Mouse (Mus musculus): ENCODE measurements around the gene Tle2. TPM values are rescaled to one million over a fixed set of nuclear protein-coding genes. Genes with fewer than 3 reads are reported as not detected.

Gene Tle2
- polyA plus RNA-seq, 1 experiment from 2014 or later, result 27.5 TPM

- H3K4me3 ChIP-seq (ENCODE audit: low read depth, low read length), result peak overlapping the region; percentile 56
- H3K27me3 ChIP-seq (ENCODE audit: insufficient read depth, low read length), result no peaks in the 10 kb centered on the region
- no peaks in the 10 kb centered on the region for H3K36me3 ChIP-seq (ENCODE audit: insufficient read depth)
- DNase-seq (peak; percentile 97), ATAC-seq (ENCODE audit: insufficient read depth) (peak; percentile 17)
- WGBS, result 19% methylated on average over 29 of the region's 29 CpGs
- peak overlapping the region; percentile 89 for H3K4me2 ChIP-seq
- H3K4me1 ChIP-seq (ENCODE audit: insufficient read depth), result peaks cover 5% of the 10 kb centered on the region
- H3K27ac ChIP-seq (ENCODE audit: low read depth), result peak overlapping the region; percentile 90
- peak; percentile 95 for TF ChIP-seq CTCF (IDR thresholded peaks at IDR 0.05; ENCODE audit: low read depth)
- peak overlapping the region; percentile 49 for H3K9ac ChIP-seq
- H3K9me3 ChIP-seq (ENCODE audit: low read depth, low read length), result no peaks in the 10 kb centered on the region
Measured at GRCm38 (mm10) chr10:81604968-81605665, 30.8 kb downstream of the Tle2 start.

- DNase-seq, result no peak
Measured at GRCm38 (mm10) chr10:81605666-81605973, 31.3 kb downstream of the Tle2 start.

GRCm38 (mm10) chr10:81605974-81606751 is 31.8 kb downstream of the Tle2 start, which contains the start of gene BC025920:
Gene BC025920 (plus strand): TSS chr10:81606270.
- H3K9me3 ChIP-seq (ENCODE audit: low read depth, low read length), result no peaks in the 10 kb centered on the region

More at GRCm38 (mm10) chr10:81605666-81605973, 31.3 kb downstream of the Tle2 start:
- Histone ChIP-seq H3K27ac (ENCODE audit: low read depth) (peak overlapping the region; percentile 90), H3K9me3 (ENCODE audit: low read depth, low read length) (no peaks in the 10 kb centered on the region), H3K9ac (peak overlapping the region; percentile 49), H3K27me3 (ENCODE audit: insufficient read depth, low read length) (no peaks in the 10 kb centered on the region), H3K4me2 (peak overlapping the region; percentile 89), H3K4me1 (ENCODE audit: insufficient read depth) (peaks cover 5% of the 10 kb centered on the region), H3K4me3 (ENCODE audit: low read depth, low read length) (peak overlapping the region; percentile 56), H3K36me3 (ENCODE audit: insufficient read depth) (no peaks in the 10 kb centered on the region)
- no peak for TF ChIP-seq CTCF (IDR thresholded peaks at IDR 0.05; ENCODE audit: low read depth)
- WGBS, result 2% methylated on average over 14 of the region's 14 CpGs
- ATAC-seq (ENCODE audit: insufficient read depth), result peak; percentile 5; the same call in 1 of the 2 replicates

GRCm38 (mm10) chr10:81608308-81608707 is 33.9 kb downstream of the Tle2 start:
- Histone ChIP-seq H3K27me3 (ENCODE audit: insufficient read depth, low read length) (no peaks in the 10 kb centered on the region), H3K9me3 (ENCODE audit: low read depth, low read length) (no peaks in the 10 kb centered on the region), H3K27ac (ENCODE audit: low read depth) (no peak overlapping the region), H3K36me3 (ENCODE audit: insufficient read depth) (no peaks in the 10 kb centered on the region), H3K4me3 (ENCODE audit: low read depth, low read length) (no peak overlapping the region), H3K4me2 (no peak overlapping the region), H3K4me1 (ENCODE audit: insufficient read depth) (no peaks in the 10 kb centered on the region; the same call in 1 of the 2 replicates), H3K9ac (no peak overlapping the region)
- TF ChIP-seq CTCF (IDR thresholded peaks at IDR 0.05; ENCODE audit: low read depth), result peak; percentile 38
- no peak for ATAC-seq (ENCODE audit: insufficient read depth)
- 83% methylated on average over 1 of the region's 1 CpGs for WGBS
- DNase-seq, result no peak

More at GRCm38 (mm10) chr10:81605974-81606751, 31.8 kb downstream of the Tle2 start, which contains the start of gene BC025920:
- peak within 1 kb of the TSS; percentile 56 for H3K4me3 ChIP-seq (ENCODE audit: low read depth, low read length)
- peak; percentile 98 for DNase-seq
- ATAC-seq (ENCODE audit: insufficient read depth), result peak; percentile 87
- WGBS, result 1% methylated on average over 39 of the region's 39 CpGs
- peak; percentile 20; the same call in 1 of the 2 replicates for TF ChIP-seq CTCF (IDR thresholded peaks at IDR 0.05; ENCODE audit: low read depth)
- H3K4me2 ChIP-seq, result peak within 1 kb of the TSS; percentile 89
- H3K9ac ChIP-seq, result peak within 1 kb of the TSS; percentile 64
- no peaks in the 10 kb centered on the region for H3K27me3 ChIP-seq (ENCODE audit: insufficient read depth, low read length)
- peaks cover 5% of the 10 kb centered on the region for H3K4me1 ChIP-seq (ENCODE audit: insufficient read depth)
- no peaks in the 10 kb centered on the region for H3K36me3 ChIP-seq (ENCODE audit: insufficient read depth)
- peak within 1 kb of the TSS; percentile 90 for H3K27ac ChIP-seq (ENCODE audit: low read depth)

- no peak overlapping the region for H3K4me2 ChIP-seq
- no peak overlapping the region for H3K4me3 ChIP-seq (ENCODE audit: low read depth, low read length)
- ATAC-seq (ENCODE audit: insufficient read depth), result no peak
- H3K9me3 ChIP-seq (ENCODE audit: low read depth, low read length), result no peaks in the 10 kb centered on the region
- 62% methylated on average over 3 of the region's 3 CpGs for WGBS
- H3K27ac ChIP-seq (ENCODE audit: low read depth), result no peak overlapping the region
- DNase-seq, result no peak
- H3K36me3 ChIP-seq (ENCODE audit: insufficient read depth), result no peaks in the 10 kb centered on the region
- no peaks in the 10 kb centered on the region for H3K27me3 ChIP-seq (ENCODE audit: insufficient read depth, low read length)
- no peaks in the 10 kb centered on the region for H3K4me1 ChIP-seq (ENCODE audit: insufficient read depth)
- no peak for TF ChIP-seq CTCF (IDR thresholded peaks at IDR 0.05; ENCODE audit: low read depth)
- H3K9ac ChIP-seq, result no peak overlapping the region
Measured at GRCm38 (mm10) chr10:81612779-81613178, 38.4 kb downstream of the Tle2 start.

GRCm38 (mm10) chr10:81615486-81615885 is 41.1 kb downstream of the Tle2 start:
- DNase-seq, result peak; percentile 55
- no peak overlapping the region for H3K27ac ChIP-seq (ENCODE audit: low read depth)
- WGBS, result 40% methylated on average over 6 of the region's 6 CpGs

GRCm38 (mm10) chr10:81619976-81620375 is 45.6 kb downstream of the Tle2 start:
- Histone ChIP-seq H3K9ac (no peak overlapping the region), H3K4me2 (no peak overlapping the region), H3K4me3 (ENCODE audit: low read depth, low read length) (no peak overlapping the region), H3K27me3 (ENCODE audit: insufficient read depth, low read length) (no peaks in the 10 kb centered on the region), H3K27ac (ENCODE audit: low read depth) (no peak overlapping the region), H3K36me3 (ENCODE audit: insufficient read depth) (peaks cover 32% of the 10 kb centered on the region), H3K9me3 (ENCODE audit: low read depth, low read length) (no peaks in the 10 kb centered on the region), H3K4me1 (ENCODE audit: insufficient read depth) (no peaks in the 10 kb centered on the region)
- WGBS, result 70% methylated on average over 5 of the region's 5 CpGs
- ATAC-seq (ENCODE audit: insufficient read depth) (no peak), DNase-seq (no peak)
- no peak for TF ChIP-seq CTCF (IDR thresholded peaks at IDR 0.05; ENCODE audit: low read depth)

More at GRCm38 (mm10) chr10:81615486-81615885, 41.1 kb downstream of the Tle2 start:
- Histone ChIP-seq H3K9ac (no peak overlapping the region), H3K27me3 (ENCODE audit: insufficient read depth, low read length) (no peaks in the 10 kb centered on the region), H3K9me3 (ENCODE audit: low read depth, low read length) (no peaks in the 10 kb centered on the region), H3K4me1 (ENCODE audit: insufficient read depth) (no peaks in the 10 kb centered on the region), H3K4me3 (ENCODE audit: low read depth, low read length) (no peak overlapping the region), H3K4me2 (no peak overlapping the region), H3K36me3 (ENCODE audit: insufficient read depth) (no peaks in the 10 kb centered on the region)
- no peak for TF ChIP-seq CTCF (IDR thresholded peaks at IDR 0.05; ENCODE audit: low read depth)
- ATAC-seq (ENCODE audit: insufficient read depth), result peak; percentile 59
